In the genomic region with DNA sequence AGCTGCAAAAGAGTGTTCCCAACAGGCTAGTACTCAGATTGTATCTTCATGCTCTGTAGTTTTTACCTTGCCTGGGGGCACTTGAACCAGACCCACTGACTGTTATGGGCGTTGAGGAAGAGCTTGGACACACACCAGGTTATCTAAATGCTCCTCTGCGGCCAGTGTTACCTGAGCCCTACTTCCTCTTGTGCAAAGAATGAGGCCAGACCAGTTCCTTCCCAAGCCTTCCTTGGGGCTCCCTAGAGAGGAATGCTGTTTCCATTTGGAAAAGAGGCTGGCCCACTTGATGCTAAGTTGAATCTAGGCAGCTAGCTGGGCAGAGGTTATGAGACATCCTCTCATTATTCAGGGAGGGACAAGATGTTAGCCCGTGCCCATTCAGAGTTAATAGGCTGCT, we compare ENCODE assay signal across 29 mouse cellular contexts. TPM values are rescaled to one million over a fixed set of nuclear protein-coding genes. Genes with fewer than 3 reads are reported as not detected.
A peak's percentile ranks its signal among the peaks of the same experiment; 100 is the strongest.
DNase-seq lines count a peak whose midpoint lies in the region; ATAC-seq and TF ChIP-seq lines count a peak whose summit lies in the region.
"Had no signal": no experiment of that assay in that cellular context is flagged by ENCODE, and none has a peak within 500 bp of the region (broad histone marks: within the 10 kb centered on the region; RNA-seq: fewer than 3 reads in every experiment).

No protein-coding gene starts in this region.

- H3K4me2 ChIP-seq in lung, embryonic 14.5 days: no peak overlapping the region
- H3K4me2 ChIP-seq: forebrain, embryonic 15.5 days; heart, embryonic 12.5 days; hindbrain, embryonic 13.5 days; limb, embryonic 12.5 days; liver, embryonic 15.5 days; midbrain, embryonic 15.5 days had no signal

- TF ChIP-seq CTCF in lung, embryonic 14.5 days (IDR thresholded peaks at IDR 0.05; ENCODE audit: low read depth): no peak

- peak; percentile 70; the same call in 1 of the 2 replicates for ATAC-seq in lung, embryonic 14.5 days (ENCODE audit: insufficient read depth)
- no peak for ATAC-seq in activated CD4-positive, CD25-positive, alpha-beta regulatory T cell, adult 4 months
- ATAC-seq: forebrain, embryonic 15.5 days; intestine, embryonic 16.5 days; midbrain, embryonic 15.5 days had no signal

- no peaks in the 10 kb centered on the region for H3K36me3 ChIP-seq in embryonic facial prominence, embryonic 10.5 days (replicated peaks)
- H3K36me3 ChIP-seq in lung, embryonic 14.5 days (ENCODE audit: insufficient read depth): no peaks in the 10 kb centered on the region
- H3K36me3 ChIP-seq: forebrain, embryonic 10.5 days; forebrain, embryonic 15.5 days; G1E; heart, embryonic 12.5 days; hindbrain, embryonic 13.5 days; limb, embryonic 12.5 days; liver, embryonic 15.5 days; midbrain, embryonic 10.5 days; midbrain, embryonic 15.5 days had no signal

- H3K9ac ChIP-seq in lung, embryonic 14.5 days: no peak overlapping the region
- H3K9ac ChIP-seq: forebrain, embryonic 15.5 days; heart, embryonic 12.5 days; hindbrain, embryonic 13.5 days; limb, embryonic 12.5 days; liver, embryonic 15.5 days; midbrain, embryonic 15.5 days had no signal

- peaks cover 10% of the 10 kb centered on the region for H3K4me1 ChIP-seq in embryonic facial prominence, embryonic 10.5 days
- H3K4me1 ChIP-seq in lung, embryonic 14.5 days (ENCODE audit: insufficient read depth): no peaks in the 10 kb centered on the region
- H3K4me1 ChIP-seq: forebrain, embryonic 10.5 days; forebrain, embryonic 15.5 days; heart, embryonic 12.5 days; hindbrain, embryonic 13.5 days; limb, embryonic 12.5 days; liver, embryonic 15.5 days; midbrain, embryonic 10.5 days; midbrain, embryonic 15.5 days had no signal

- no peak overlapping the region for H3K27ac ChIP-seq in embryonic facial prominence, embryonic 10.5 days (replicated peaks)
- H3K27ac ChIP-seq in lung, embryonic 14.5 days (ENCODE audit: low read depth): 0 out of 2 replicates have a peak overlapping the region, but pooled peaks have one; percentile 20
- H3K27ac ChIP-seq: forebrain, embryonic 10.5 days; forebrain, embryonic 15.5 days; gastrocnemius, adult 2 months; heart, adult 2 months; hindbrain, embryonic 13.5 days; layer of hippocampus, adult 2 months; limb, embryonic 12.5 days; liver, embryonic 15.5 days; midbrain, embryonic 10.5 days; midbrain, embryonic 15.5 days had no signal

- DNase-seq in embryo, embryonic 9.5 days (ENCODE audit: extremely low spot score): peak; percentile 19
- no peak for DNase-seq in embryo, embryonic 11 days
- peak; percentile 20 for DNase-seq in embryonic facial prominence, embryonic 10.5 days (ENCODE audit: low spot score)
- peak; percentile 54 for DNase-seq in lung, embryonic 14.5 days
- peak; percentile 5 for DNase-seq in lung, postnatal 14 days
- no peak for DNase-seq in natural killer cell, adult 2 months (ENCODE audit: low spot score in 2 of 2)
- no peak for DNase-seq in left cerebral cortex, adult 11 months (ENCODE audit: low spot score)
- DNase-seq: adrenal gland, postnatal 14 days; cerebellum, adult 11 months; cerebellum, adult 9-10 months; cerebellum, postnatal 36 days; gastrocnemius, adult 2 months; heart, adult 2 months; heart, postnatal 4 days; kidney, postnatal 36 days; right cerebral cortex, adult 18-20 months; thymus, postnatal 14 days had no signal

- no peaks in the 10 kb centered on the region for H3K27me3 ChIP-seq in embryonic facial prominence, embryonic 10.5 days (replicated peaks; ENCODE audit: low read depth, poor library complexity, severe bottlenecking)
- H3K27me3 ChIP-seq in lung, embryonic 14.5 days (ENCODE audit: insufficient read depth, low read length): no peaks in the 10 kb centered on the region
- H3K27me3 ChIP-seq: forebrain, embryonic 15.5 days; heart, embryonic 12.5 days; hindbrain, embryonic 13.5 days; limb, embryonic 12.5 days; liver, embryonic 15.5 days; midbrain, embryonic 15.5 days had no signal

- H3K9me3 ChIP-seq in embryonic facial prominence, embryonic 10.5 days: no peaks in the 10 kb centered on the region
- H3K9me3 ChIP-seq in lung, embryonic 14.5 days (ENCODE audit: low read depth, low read length): no peaks in the 10 kb centered on the region
- H3K9me3 ChIP-seq: forebrain, embryonic 10.5 days; forebrain, embryonic 15.5 days; G1E; heart, embryonic 12.5 days; hindbrain, embryonic 13.5 days; limb, embryonic 12.5 days; liver, embryonic 15.5 days; midbrain, embryonic 10.5 days; midbrain, embryonic 15.5 days had no signal

- no peak overlapping the region for H3K4me3 ChIP-seq in embryonic facial prominence, embryonic 10.5 days
- H3K4me3 ChIP-seq in lung, embryonic 14.5 days (ENCODE audit: low read depth, low read length): no peak overlapping the region
- H3K4me3 ChIP-seq: forebrain, embryonic 10.5 days; forebrain, embryonic 15.5 days; gastrocnemius, adult 2 months; heart, adult 2 months; heart, embryonic 12.5 days; hindbrain, embryonic 13.5 days; layer of hippocampus, adult 2 months; limb, embryonic 12.5 days; liver, embryonic 15.5 days; midbrain, embryonic 10.5 days; midbrain, embryonic 15.5 days had no signal

- WGBS in embryonic facial prominence, embryonic 10.5 days: 46% methylated on average over 3 of the region's 3 CpGs
- 42% methylated on average over 3 of the region's 3 CpGs for WGBS in lung, embryonic 14.5 days

RNA-seq across cellular contexts. Expression of a gene that starts 26.1 kb away (rescaled TPM):
- 37.7 and 42.2 TPM in 2 replicates for polyA plus RNA-seq in embryonic facial prominence, embryonic 10.5 days (2016; fragmentation: Nextera tagmentation; extraction: Ambion mirVana)
- polyA plus RNA-seq in lung, embryonic 14.5 days (2014; fragmentation: Nextera tagmentation; extraction: Ambion mirVana): 39.9 and 42.7 TPM in 2 replicates
- polyA plus RNA-seq in activated CD4-positive, CD25-positive, alpha-beta regulatory T cell, adult 4 months (2017; shearing (Covaris generic)): 10 to 100 TPM in 1 of 2 experiments, 1 to 10 TPM in 1; 9.3 to 13.0 TPM

Comparison
In these comparisons a context has a peak if more than half of its experiments do, and no peak if none do; other contexts are left out.
1. DNase-seq: peak in embryo, embryonic 9.5 days (single experiment), embryonic facial prominence, embryonic 10.5 days (single experiment), lung, embryonic 14.5 days (single experiment) and lung, postnatal 14 days (single experiment); none in embryo, embryonic 11 days (single experiment), natural killer cell, adult 2 months (0 of 2) and left cerebral cortex, adult 11 months (single experiment).